Mouse (Mus musculus): ENCODE results near the gene Zmynd10.

DNA sequence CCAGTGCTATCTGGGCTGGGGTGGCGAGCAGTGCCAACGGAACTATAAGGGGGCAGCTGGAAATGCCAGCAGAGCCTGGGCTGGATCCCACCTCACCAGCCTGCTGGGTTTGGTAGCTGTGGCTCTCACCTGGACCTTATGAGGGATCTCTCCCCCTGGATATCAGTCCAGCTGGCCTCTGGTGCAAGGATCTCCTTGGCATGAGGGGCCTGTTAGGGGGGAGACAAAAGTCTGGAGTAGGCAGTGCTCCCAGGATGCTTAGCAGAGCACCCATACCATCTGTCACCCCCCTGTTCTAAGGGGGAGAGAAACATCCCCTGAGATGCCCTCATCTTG, 25.2 kb downstream of the Zmynd10 start:
- TF ChIP-seq TAL1 (conservative IDR thresholded peaks at IDR 0.05; ENCODE audit: low read depth, low read length) (no peak), CTCF (IDR thresholded peaks at IDR 0.05; ENCODE audit: low read depth, low read length) (no peak), GATA1 (IDR thresholded peaks at IDR 0.05; ENCODE audit: borderline replicate concordance, low read length) (no peak), POLR2AphosphoS5 (IDR thresholded peaks at IDR 0.05; ENCODE audit: insufficient replicate concordance, low read depth, low read length) (no peak), GATA2 (IDR thresholded peaks at IDR 0.05; ENCODE audit: borderline replicate concordance, low read depth, low read length) (no peak)
